23 mouse cellular contexts compared by ENCODE assay signal in the genomic region with DNA sequence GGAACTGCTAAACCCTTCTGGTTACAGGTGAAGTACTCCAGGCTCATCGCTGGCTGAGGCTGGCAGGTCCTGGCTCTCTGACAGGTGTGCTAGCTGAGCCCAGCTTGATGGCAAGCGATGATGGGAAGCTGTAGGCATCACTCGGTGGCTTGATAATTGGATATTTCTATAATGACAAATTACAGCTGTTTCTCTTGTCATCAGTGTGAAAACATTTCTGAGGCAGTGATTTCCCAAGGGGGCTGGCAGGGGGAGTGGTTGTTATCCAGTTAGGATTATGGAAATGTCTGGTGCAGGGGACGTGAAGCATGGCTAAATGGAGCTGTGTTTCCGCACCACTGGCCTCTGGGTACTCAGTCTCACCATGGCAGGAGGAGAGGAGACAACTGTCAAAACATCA.
A peak's percentile ranks its signal among the peaks of the same experiment; 100 is the strongest.
DNase-seq lines count a peak whose midpoint lies in the region; ATAC-seq lines count a peak whose summit lies in the region.
"Had no signal": no experiment of that assay in that cellular context is flagged by ENCODE, and none has a peak within 500 bp of the region (broad histone marks: within the 10 kb centered on the region; RNA-seq: fewer than 3 reads in every experiment).

No protein-coding gene starts in this region.

- WGBS in midbrain, embryonic 13.5 days, result 44% methylated on average over 5 of the region's 5 CpGs
- 37% methylated on average over 5 of the region's 5 CpGs for WGBS in midbrain, embryonic 16.5 days
- WGBS in hindbrain, embryonic 15.5 days, result 38% methylated on average over 5 of the region's 5 CpGs

- ATAC-seq in midbrain, embryonic 13.5 days, result no peak
- no peak for ATAC-seq in midbrain, embryonic 16.5 days
- ATAC-seq in hindbrain, embryonic 15.5 days (ENCODE audit: low FRiP score, low read depth), result peak; percentile 54; the same call in 1 of the 2 replicates
- no peak for ATAC-seq in megakaryocyte progenitor cell, adult 5-6 weeks (replicated peaks; ENCODE audit: poor library complexity)
- ATAC-seq: intestine, embryonic 16.5 days had no signal

- no peaks in the 10 kb centered on the region for H3K27me3 ChIP-seq in midbrain, embryonic 13.5 days
- no peaks in the 10 kb centered on the region for H3K27me3 ChIP-seq in midbrain, embryonic 16.5 days (ENCODE audit: control insufficient read depth, insufficient read depth, low read depth, low read length)
- no peaks in the 10 kb centered on the region for H3K27me3 ChIP-seq in hindbrain, embryonic 15.5 days
- H3K27me3 ChIP-seq: heart, embryonic 15.5 days; lung, embryonic 15.5 days; neural tube, embryonic 12.5 days; stomach, embryonic 15.5 days had no signal

- H3K9me3 ChIP-seq in midbrain, embryonic 13.5 days, result no peaks in the 10 kb centered on the region
- H3K9me3 ChIP-seq in midbrain, embryonic 16.5 days (replicated peaks; ENCODE audit: control insufficient read depth, low read length, poor library complexity, severe bottlenecking), result no peaks in the 10 kb centered on the region
- H3K9me3 ChIP-seq in hindbrain, embryonic 15.5 days, result no peaks in the 10 kb centered on the region
- H3K9me3 ChIP-seq: heart, embryonic 15.5 days; lung, embryonic 15.5 days; stomach, embryonic 15.5 days had no signal

- H3K4me3 ChIP-seq in midbrain, embryonic 13.5 days (replicated peaks), result no peak overlapping the region
- no peak overlapping the region for H3K4me3 ChIP-seq in midbrain, embryonic 16.5 days (ENCODE audit: low read depth, low read length)
- H3K4me3 ChIP-seq in hindbrain, embryonic 15.5 days, result no peak overlapping the region
- H3K4me3 ChIP-seq: gastrocnemius, adult 2 months; heart, embryonic 15.5 days; lung, embryonic 15.5 days; neural tube, embryonic 12.5 days; stomach, embryonic 15.5 days had no signal

- H3K36me3 ChIP-seq in midbrain, embryonic 13.5 days, result no peaks in the 10 kb centered on the region
- no peaks in the 10 kb centered on the region for H3K36me3 ChIP-seq in midbrain, embryonic 16.5 days (ENCODE audit: control insufficient read depth, insufficient read depth, low read length)
- H3K36me3 ChIP-seq in hindbrain, embryonic 15.5 days, result no peaks in the 10 kb centered on the region
- H3K36me3 ChIP-seq: G1E; heart, embryonic 15.5 days; lung, embryonic 15.5 days; neural tube, embryonic 12.5 days; stomach, embryonic 15.5 days had no signal

- DNase-seq in cerebellum, postnatal 25 days, result peak; percentile 18 to 39
- no peak for DNase-seq in cerebellum, adult 9-10 months
- peak; percentile 83 for DNase-seq in retina, postnatal 1 day
- DNase-seq in layer of hippocampus, postnatal 25 days (ENCODE audit: extremely low spot score in 1 of 2, low spot score in 1 of 2), result no peak
- DNase-seq: adrenal gland, postnatal 36 days; cerebellum, adult 8-10 months; embryo, embryonic 11 days; gastrocnemius, adult 2 months; heart, postnatal 4 days; right cerebral cortex, postnatal 25 days; thymus, adult 18-20 months had no signal

- peak overlapping the region; percentile 31 for H3K27ac ChIP-seq in midbrain, embryonic 13.5 days
- H3K27ac ChIP-seq in midbrain, embryonic 16.5 days (ENCODE audit: low read length), result no peak overlapping the region
- H3K27ac ChIP-seq in hindbrain, embryonic 15.5 days (replicated peaks), result no peak overlapping the region
- H3K27ac ChIP-seq: gastrocnemius, adult 2 months; heart, embryonic 15.5 days; liver, embryonic 14.5 days; lung, embryonic 15.5 days; macrophage; neural tube, embryonic 12.5 days; stomach, embryonic 15.5 days had no signal

- no peak overlapping the region for H3K4me2 ChIP-seq in midbrain, embryonic 13.5 days (replicated peaks)
- H3K4me2 ChIP-seq in midbrain, embryonic 16.5 days (ENCODE audit: low read length), result no peak overlapping the region
- no peak overlapping the region for H3K4me2 ChIP-seq in hindbrain, embryonic 15.5 days
- H3K4me2 ChIP-seq: heart, embryonic 15.5 days; lung, embryonic 15.5 days; neural tube, embryonic 12.5 days; stomach, embryonic 15.5 days had no signal

- no peak overlapping the region for H3K9ac ChIP-seq in midbrain, embryonic 13.5 days (replicated peaks)
- H3K9ac ChIP-seq in midbrain, embryonic 16.5 days (ENCODE audit: low read depth, low read length), result no peak overlapping the region
- no peak overlapping the region for H3K9ac ChIP-seq in hindbrain, embryonic 15.5 days
- H3K9ac ChIP-seq: heart, embryonic 15.5 days; liver, embryonic 14.5 days; lung, embryonic 15.5 days; neural tube, embryonic 12.5 days; stomach, embryonic 15.5 days had no signal

- H3K4me1 ChIP-seq in midbrain, embryonic 13.5 days (replicated peaks), result peaks cover 10% of the 10 kb centered on the region; the same call in 1 of the 2 replicates
- H3K4me1 ChIP-seq in midbrain, embryonic 16.5 days (ENCODE audit: control insufficient read depth, insufficient read depth, low read length), result no peaks in the 10 kb centered on the region; the same call in 1 of the 2 replicates
- H3K4me1 ChIP-seq in hindbrain, embryonic 15.5 days (replicated peaks), result peaks cover 13% of the 10 kb centered on the region; the same call in 1 of the 2 replicates
- H3K4me1 ChIP-seq: heart, embryonic 15.5 days; lung, embryonic 15.5 days; stomach, embryonic 15.5 days had no signal

Comparison
In these comparisons a context has a peak if more than half of its experiments do, and no peak if none do; other contexts are left out.
1. DNase-seq: peak in cerebellum, postnatal 25 days (2 of 2) and retina, postnatal 1 day (single experiment); none in cerebellum, adult 9-10 months (single experiment) and layer of hippocampus, postnatal 25 days (0 of 2).